Mouse (Mus musculus): ENCODE data around the gene Vat1.

DNA sequence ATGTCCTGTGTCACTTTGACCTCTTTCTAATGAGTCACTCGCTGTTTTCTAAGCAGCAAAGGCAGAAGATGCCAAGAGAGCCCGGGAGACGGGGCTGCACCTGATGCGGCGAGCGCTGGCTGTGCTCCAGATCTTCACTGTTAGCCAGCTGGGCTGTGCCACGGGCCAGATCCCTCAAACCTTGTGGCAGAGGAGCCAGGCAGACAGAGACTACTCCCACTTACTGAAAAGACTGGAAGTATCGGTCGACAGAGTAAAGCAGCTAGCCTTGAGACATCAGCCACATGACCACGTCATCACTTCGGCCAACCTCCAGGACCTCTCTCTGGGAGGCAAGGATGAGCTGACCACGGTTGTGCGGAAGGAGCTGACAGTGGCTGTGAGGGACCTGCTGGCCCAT is 32.6 kb downstream of the Vat1 start:
- TF ChIP-seq GATA1 (IDR thresholded peaks at IDR 0.05; ENCODE audit: borderline replicate concordance, low read length) (no peak), FLI1 (IDR thresholded peaks at IDR 0.05; ENCODE audit: low read length) (no peak)
